Mouse (Mus musculus): ENCODE measurements around the gene Ccl5. TPM values are rescaled to one million over a fixed set of nuclear protein-coding genes. Genes with fewer than 3 reads are reported as not detected.

The Ccl5 gene
- polyA plus RNA-seq (2016; fragmentation: Nextera tagmentation; extraction: Ambion mirVana), result not detected in 2 replicates

- 91% methylated on average over 5 of the region's 5 CpGs for WGBS
- no peak within 1 kb of the TSS for H3K4me3 ChIP-seq
- H3K27me3 ChIP-seq (ENCODE audit: low read depth, poor library complexity, severe bottlenecking), result no peaks in the 10 kb centered on the region
- H3K4me1 ChIP-seq, result peaks cover 12% of the 10 kb centered on the region
- H3K36me3 ChIP-seq, result no peaks in the 10 kb centered on the region
- H3K9me3 ChIP-seq (replicated peaks), result no peaks in the 10 kb centered on the region
- no peak within 1 kb of the TSS for H3K27ac ChIP-seq
- no peak for DNase-seq (ENCODE audit: low spot score)
Observed at GRCm38 (mm10) chr11:83530360-83530759, at the start of gene Ccl5. Ccl5 (minus strand) TSS chr11:83530518.

- no peak for DNase-seq (ENCODE audit: low spot score)
- no peaks in the 10 kb centered on the region for H3K27me3 ChIP-seq (ENCODE audit: low read depth, poor library complexity, severe bottlenecking)
- H3K36me3 ChIP-seq, result no peaks in the 10 kb centered on the region
- peaks cover 5% of the 10 kb centered on the region; the same call in 1 of the 2 replicates for H3K4me1 ChIP-seq
- WGBS, result 83% methylated on average over 3 of the region's 3 CpGs
- H3K9me3 ChIP-seq (replicated peaks), result no peaks in the 10 kb centered on the region
- no peak overlapping the region for H3K27ac ChIP-seq
- H3K4me3 ChIP-seq, result no peak overlapping the region
Observed at GRCm38 (mm10) chr11:83578999-83579398, 48.7 kb upstream of the Ccl5 start.

GRCm38 (mm10) chr11:83578186-83578760 is 48.0 kb upstream of the Ccl5 start, which contains the start of gene Ccl9:
Ccl9 (minus strand) TSS chr11:83578636.
- no peaks in the 10 kb centered on the region for H3K9me3 ChIP-seq (replicated peaks)
- H3K4me1 ChIP-seq, result peaks cover 5% of the 10 kb centered on the region; the same call in 1 of the 2 replicates
- H3K27ac ChIP-seq, result no peak within 1 kb of the TSS
- H3K27me3 ChIP-seq (ENCODE audit: low read depth, poor library complexity, severe bottlenecking), result no peaks in the 10 kb centered on the region
- no peaks in the 10 kb centered on the region for H3K36me3 ChIP-seq
- 80% methylated on average over 2 of the region's 2 CpGs for WGBS
- DNase-seq (ENCODE audit: low spot score), result no peak
- H3K4me3 ChIP-seq, result no peak within 1 kb of the TSS

- Histone ChIP-seq H3K27me3 (ENCODE audit: low read depth, poor library complexity, severe bottlenecking) (no peaks in the 10 kb centered on the region), H3K4me3 (no peak overlapping the region), H3K36me3 (no peaks in the 10 kb centered on the region), H3K9me3 (replicated peaks) (no peaks in the 10 kb centered on the region), H3K27ac (no peak overlapping the region), H3K4me1 (no peaks in the 10 kb centered on the region)
- DNase-seq (ENCODE audit: low spot score), result no peak
- 89% methylated on average over 4 of the region's 4 CpGs for WGBS
Observed at GRCm38 (mm10) chr11:83576927-83577555, 46.7 kb upstream of the Ccl5 start.

GRCm38 (mm10) chr11:83572834-83573233 is 42.5 kb upstream of the Ccl5 start:
- Histone ChIP-seq H3K27ac (no peak overlapping the region), H3K4me1 (0 out of 2 replicates have a peak, but pooled peaks cover 5% of the 10 kb centered on the region), H3K36me3 (no peaks in the 10 kb centered on the region), H3K4me3 (no peak overlapping the region), H3K27me3 (ENCODE audit: low read depth, poor library complexity, severe bottlenecking) (no peaks in the 10 kb centered on the region), H3K9me3 (replicated peaks) (no peaks in the 10 kb centered on the region)
- DNase-seq (ENCODE audit: low spot score), result no peak
- 67% methylated on average over 9 of the region's 9 CpGs for WGBS

- Histone ChIP-seq H3K27me3 (ENCODE audit: low read depth, poor library complexity, severe bottlenecking) (no peaks in the 10 kb centered on the region), H3K36me3 (no peaks in the 10 kb centered on the region), H3K27ac (no peak overlapping the region), H3K4me1 (0 out of 2 replicates have a peak, but pooled peaks cover 5% of the 10 kb centered on the region), H3K4me3 (no peak overlapping the region), H3K9me3 (replicated peaks) (no peaks in the 10 kb centered on the region)
- DNase-seq (ENCODE audit: low spot score), result no peak
- WGBS, result 93% methylated on average over 8 of the region's 8 CpGs
Observed at GRCm38 (mm10) chr11:83572223-83572622, 41.9 kb upstream of the Ccl5 start.

- WGBS, result 71% methylated on average over 2 of the region's 2 CpGs
- no peaks in the 10 kb centered on the region for H3K36me3 ChIP-seq
- H3K27ac ChIP-seq, result no peak overlapping the region
- no peaks in the 10 kb centered on the region for H3K27me3 ChIP-seq (ENCODE audit: low read depth, poor library complexity, severe bottlenecking)
- no peak for DNase-seq (ENCODE audit: low spot score)
- 0 out of 2 replicates have a peak, but pooled peaks cover 5% of the 10 kb centered on the region for H3K4me1 ChIP-seq
- no peak overlapping the region for H3K4me3 ChIP-seq
- no peaks in the 10 kb centered on the region for H3K9me3 ChIP-seq (replicated peaks)
Observed at GRCm38 (mm10) chr11:83570189-83570588, 39.9 kb upstream of the Ccl5 start.

- Histone ChIP-seq H3K4me1 (0 out of 2 replicates have a peak, but pooled peaks cover 5% of the 10 kb centered on the region), H3K4me3 (no peak overlapping the region), H3K27ac (no peak overlapping the region), H3K9me3 (replicated peaks) (no peaks in the 10 kb centered on the region), H3K36me3 (no peaks in the 10 kb centered on the region), H3K27me3 (ENCODE audit: low read depth, poor library complexity, severe bottlenecking) (no peaks in the 10 kb centered on the region)
- whole genome bisulfite sequencing, result over 99% methylated on average over 7 of the region's 7 CpGs
- DNase-seq (ENCODE audit: low spot score), result no peak
Observed at GRCm38 (mm10) chr11:83569249-83569648, 38.9 kb upstream of the Ccl5 start.

- H3K36me3 ChIP-seq, result no peaks in the 10 kb centered on the region
- 83% methylated on average over 3 of the region's 3 CpGs for WGBS
- no peak for DNase-seq (ENCODE audit: low spot score)
- H3K27ac ChIP-seq, result no peak overlapping the region
- no peaks in the 10 kb centered on the region for H3K9me3 ChIP-seq (replicated peaks)
- H3K4me3 ChIP-seq, result no peak overlapping the region
- H3K27me3 ChIP-seq (ENCODE audit: low read depth, poor library complexity, severe bottlenecking), result no peaks in the 10 kb centered on the region
- 0 out of 2 replicates have a peak, but pooled peaks cover 5% of the 10 kb centered on the region for H3K4me1 ChIP-seq
Observed at GRCm38 (mm10) chr11:83568786-83569185, 38.5 kb upstream of the Ccl5 start.

GRCm38 (mm10) chr11:83568061-83568460 is 37.7 kb upstream of the Ccl5 start:
- H3K4me1 ChIP-seq, result 0 out of 2 replicates have a peak, but pooled peaks cover 5% of the 10 kb centered on the region
- no peak overlapping the region for H3K4me3 ChIP-seq
- no peaks in the 10 kb centered on the region for H3K36me3 ChIP-seq
- 92% methylated on average over 9 of the region's 9 CpGs for WGBS
- no peak for DNase-seq (ENCODE audit: low spot score)
- H3K9me3 ChIP-seq (replicated peaks), result no peaks in the 10 kb centered on the region
- H3K27ac ChIP-seq, result no peak overlapping the region
- no peaks in the 10 kb centered on the region for H3K27me3 ChIP-seq (ENCODE audit: low read depth, poor library complexity, severe bottlenecking)

- no peaks in the 10 kb centered on the region for H3K36me3 ChIP-seq
Observed at GRCm38 (mm10) chr11:83567311-83567710, 37.0 kb upstream of the Ccl5 start.

GRCm38 (mm10) chr11:83566617-83567016 is 36.3 kb upstream of the Ccl5 start:
- H3K36me3 ChIP-seq, result no peaks in the 10 kb centered on the region
- H3K4me1 ChIP-seq, result 0 out of 2 replicates have a peak, but pooled peaks cover 5% of the 10 kb centered on the region
- H3K4me3 ChIP-seq, result no peak overlapping the region
- no peaks in the 10 kb centered on the region for H3K9me3 ChIP-seq (replicated peaks)
- DNase-seq (ENCODE audit: low spot score), result no peak
- H3K27me3 ChIP-seq (ENCODE audit: low read depth, poor library complexity, severe bottlenecking), result no peaks in the 10 kb centered on the region
- no peak overlapping the region for H3K27ac ChIP-seq

More at GRCm38 (mm10) chr11:83567311-83567710, 37.0 kb upstream of the Ccl5 start:
- DNase-seq (ENCODE audit: low spot score), result no peak
- H3K9me3 ChIP-seq (replicated peaks), result no peaks in the 10 kb centered on the region
- WGBS, result 63% methylated on average over 7 of the region's 7 CpGs
- 0 out of 2 replicates have a peak, but pooled peaks cover 5% of the 10 kb centered on the region for H3K4me1 ChIP-seq
- no peak overlapping the region for H3K27ac ChIP-seq
- H3K27me3 ChIP-seq (ENCODE audit: low read depth, poor library complexity, severe bottlenecking), result no peaks in the 10 kb centered on the region
- H3K4me3 ChIP-seq, result no peak overlapping the region

GRCm38 (mm10) chr11:83563754-83564153 is 33.4 kb upstream of the Ccl5 start:
- Histone ChIP-seq H3K27me3 (ENCODE audit: low read depth, poor library complexity, severe bottlenecking) (no peaks in the 10 kb centered on the region), H3K4me3 (no peak overlapping the region), H3K36me3 (no peaks in the 10 kb centered on the region), H3K4me1 (no peaks in the 10 kb centered on the region), H3K9me3 (replicated peaks) (no peaks in the 10 kb centered on the region), H3K27ac (no peak overlapping the region)
- 79% methylated on average over 2 of the region's 2 CpGs for WGBS
- DNase-seq (ENCODE audit: low spot score), result no peak

Measured in limb, embryonic 10.5 days (tissue).